Mouse (Mus musculus) G1E (cell line): ENCODE measurements around the gene Fance.

Experiments
- CTCF ChIP-seq: IDR thresholded peaks from 2 replicates; pipeline ENCODE4 v1.5.1; 2012; ENCODE audit warnings: low read depth, low read length, inconsistent platforms, mixed read lengths
- GATA1 ChIP-seq: IDR thresholded peaks from 2 replicates; pipeline ENCODE4 v1.6.1; 2012; ENCODE audit warnings: borderline replicate concordance, low read length, inconsistent platforms, mixed read lengths
- POLR2AphosphoS5 ChIP-seq: IDR thresholded peaks from 2 replicates; pipeline ENCODE4 v1.6.1; 2012; ENCODE audit warnings: low read depth, low read length, inconsistent platforms; ENCODE audit not compliant: insufficient replicate concordance
- TAL1 ChIP-seq: conservative IDR thresholded peaks from 2 replicates; pipeline ENCODE4 v1.6.1; 2012; ENCODE audit warnings: low read depth, low read length, inconsistent platforms, mixed read lengths

- TF ChIP-seq TAL1 = no peak
- TF ChIP-seq CTCF = no peak
- TF ChIP-seq GATA1 = no peak
- TF ChIP-seq POLR2AphosphoS5 = no peak
These were observed 42.6 kb downstream of the Fance start for GRCm38 (mm10) chr17:28355871-28356270.
